Mouse (Mus musculus) cerebellum, adult 18-20 months (tissue): ENCODE results near the gene Myo1b.
A peak's percentile ranks its signal among the peaks of the same experiment; 100 is the strongest.

Source experiments
- DNase-seq, 2 experiments: peaks; one replicate each; pipeline ENCODE4 v3.0.0; 2021

Gene Myo1b

GRCm38 (mm10) chr1:51780357-51780756 is 135.5 kb downstream of the Myo1b start:
- no peak for DNase-seq

DNA sequence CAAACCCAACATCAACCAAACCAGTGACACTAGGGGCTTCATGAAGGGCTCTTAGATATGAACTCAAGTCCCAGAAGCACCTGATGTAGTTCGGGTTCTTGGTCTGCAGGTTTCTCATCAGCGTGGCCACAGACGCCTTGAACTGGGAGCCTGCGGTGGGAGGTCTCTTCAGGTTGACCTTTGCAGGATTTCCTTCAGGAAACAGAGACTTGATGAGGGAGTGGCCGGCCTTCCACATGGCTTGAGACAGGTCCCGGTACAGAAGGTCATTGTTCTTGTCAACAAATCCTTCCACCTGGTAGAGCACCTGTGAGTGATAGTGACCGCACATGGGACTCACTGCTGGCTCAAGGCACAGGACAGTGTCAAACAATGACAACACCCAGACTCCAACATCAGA is 137.6 kb downstream of the Myo1b start:
- no peak for DNase-seq

DNA sequence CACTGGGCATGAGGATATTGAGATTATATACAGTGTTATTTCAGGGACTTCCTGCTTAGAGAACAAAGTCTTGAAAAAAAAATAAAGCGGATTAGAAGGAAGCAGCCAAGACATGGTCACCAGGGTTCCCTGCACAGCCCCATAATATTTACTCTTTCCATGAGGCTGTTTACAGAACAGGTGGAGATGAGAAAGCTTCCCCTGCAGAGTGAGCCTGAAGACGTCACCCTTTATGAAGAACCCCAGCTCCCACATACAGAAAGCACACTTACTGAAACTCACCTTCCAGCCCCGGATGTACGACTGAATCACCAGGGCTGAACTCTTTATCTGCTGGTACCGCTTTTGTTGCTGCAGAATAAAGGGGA is 145.4 kb downstream of the Myo1b start:
- DNase-seq, result no peak

DNA sequence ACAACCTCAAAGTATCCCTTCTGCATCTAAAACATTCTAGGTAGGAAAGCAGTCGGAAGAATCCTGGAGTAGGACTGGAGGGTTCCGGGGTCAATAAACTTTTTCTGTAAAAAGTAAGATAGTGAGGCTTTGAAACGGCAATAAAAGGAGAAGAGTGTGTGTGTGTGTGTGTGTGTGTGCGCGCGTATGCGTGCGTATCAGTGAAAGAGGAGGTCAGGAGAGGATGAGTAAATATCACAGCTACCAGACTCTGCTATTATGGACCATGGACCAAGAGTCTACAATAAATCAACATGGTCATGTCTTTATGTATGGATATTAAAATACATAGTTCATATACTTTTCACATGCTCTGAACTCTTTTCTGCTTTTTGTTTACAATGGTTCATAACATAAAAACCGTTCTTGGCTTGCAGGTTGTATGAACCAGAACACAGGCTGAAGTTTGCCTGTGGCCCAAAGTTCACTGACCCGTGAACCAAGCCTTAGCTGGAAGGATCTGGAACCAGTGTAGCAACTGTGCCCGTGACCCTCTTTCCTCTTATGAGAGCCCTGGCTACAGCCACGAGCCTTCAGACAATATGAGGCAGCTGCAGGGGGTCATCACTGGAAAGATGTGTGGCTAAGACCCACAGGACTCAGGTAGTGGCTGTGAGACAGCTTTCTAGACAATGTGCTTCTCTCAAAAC is 145.9 kb downstream of the Myo1b start:
- no peak for DNase-seq

- DNase-seq, result no peak
Measured at GRCm38 (mm10) chr1:51766271-51766670, 149.6 kb downstream of the Myo1b start.

DNA sequence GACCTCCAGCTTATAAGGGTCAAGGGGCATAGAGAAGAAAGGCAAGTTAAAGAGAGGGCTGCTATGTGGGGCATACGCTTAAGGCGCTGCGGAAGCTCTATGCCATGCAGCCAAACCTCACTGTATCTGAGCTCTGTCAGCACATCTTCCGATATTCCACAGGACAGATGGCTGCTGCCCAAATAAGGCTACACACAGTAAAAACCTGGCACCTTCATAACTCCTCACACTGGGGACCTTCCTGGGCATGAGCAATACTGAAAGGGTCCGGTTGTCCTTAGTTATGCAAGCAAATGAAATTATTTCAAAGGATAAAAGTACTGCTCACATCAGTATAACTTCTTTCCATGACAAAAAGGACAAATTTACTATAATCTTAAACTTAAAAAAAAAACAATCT is 150.7 kb downstream of the Myo1b start:
- DNase-seq, result peak; percentile 11 to 35

- DNase-seq, result no peak
Measured at GRCm38 (mm10) chr1:51759657-51760056, 156.2 kb downstream of the Myo1b start.

DNA sequence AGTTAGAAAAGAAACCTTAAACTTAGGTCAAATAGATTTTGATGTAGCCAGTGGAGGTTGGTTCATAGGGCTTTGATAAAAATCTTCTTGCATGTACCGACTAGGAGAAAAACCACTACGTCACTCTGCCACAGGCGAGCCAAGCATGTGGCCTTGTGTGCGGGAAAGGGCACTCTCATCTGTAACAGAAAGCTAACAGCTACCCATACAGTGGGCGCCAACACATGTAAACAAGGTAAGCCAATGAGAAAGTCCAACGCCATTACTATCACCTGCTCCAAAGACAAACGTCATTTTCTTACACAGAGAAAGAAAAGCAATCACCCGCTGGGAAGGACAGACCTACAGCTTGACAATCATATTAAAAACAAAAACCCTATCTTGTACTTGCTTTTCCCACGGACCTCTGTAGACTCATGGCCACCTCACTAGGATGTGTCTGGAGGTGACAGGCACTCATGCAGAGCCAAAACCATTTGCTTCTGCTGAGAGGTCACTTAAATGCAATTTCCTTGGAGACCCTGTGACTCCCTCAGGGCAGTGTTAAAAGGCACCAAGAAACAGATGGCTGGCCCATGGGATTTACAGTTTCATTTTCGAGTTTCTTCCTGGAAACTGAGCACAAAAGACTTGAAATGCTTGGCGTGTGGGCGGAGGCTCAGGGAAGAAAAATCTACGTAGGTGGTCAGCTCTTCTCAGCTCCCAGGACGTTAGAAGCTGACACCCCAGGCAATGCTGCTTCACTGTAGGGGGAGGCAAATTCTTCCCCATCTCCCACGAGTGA is 157.4 kb downstream of the Myo1b start:
- DNase-seq, result no peak

DNA sequence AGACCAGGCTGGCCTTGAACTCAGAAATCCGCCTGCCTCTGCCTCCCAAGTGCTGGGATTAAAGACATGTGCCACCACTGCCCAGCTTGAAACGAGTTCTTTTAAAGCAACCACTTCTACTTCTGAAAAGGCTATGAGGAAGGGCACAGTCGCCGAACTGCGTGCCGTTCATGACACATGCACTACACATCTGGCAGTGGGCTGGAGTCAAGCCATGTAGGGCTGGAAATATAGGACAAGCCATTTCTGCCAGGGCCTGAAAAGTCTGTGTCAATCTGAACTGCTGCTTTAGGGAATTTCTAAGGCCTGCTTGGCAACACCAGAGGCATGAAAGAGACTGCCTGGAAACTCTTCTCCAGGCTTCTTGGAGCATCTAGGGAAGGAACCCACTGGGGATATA is 162.2 kb downstream of the Myo1b start:
- DNase-seq, result no peak

DNA sequence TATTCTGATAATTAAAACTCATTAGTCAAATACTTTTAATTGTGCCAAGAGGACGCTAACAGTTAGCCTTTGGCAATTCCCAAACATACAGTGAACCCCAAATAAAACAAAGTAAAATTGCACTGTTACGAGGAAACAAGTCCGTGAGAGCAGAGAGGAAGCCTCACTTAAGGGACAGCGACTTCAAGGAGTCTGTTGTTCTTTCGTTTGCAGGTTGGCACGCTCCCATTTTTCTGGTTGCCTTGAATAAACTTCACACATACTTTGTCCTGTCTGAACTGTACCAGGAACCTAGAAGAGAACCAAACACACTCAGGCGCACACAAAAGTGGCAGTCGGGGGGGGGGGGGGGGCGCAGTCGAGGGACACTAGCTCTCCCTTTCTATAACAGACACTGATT is 164.9 kb downstream of the Myo1b start:
- DNase-seq, result no peak

DNA sequence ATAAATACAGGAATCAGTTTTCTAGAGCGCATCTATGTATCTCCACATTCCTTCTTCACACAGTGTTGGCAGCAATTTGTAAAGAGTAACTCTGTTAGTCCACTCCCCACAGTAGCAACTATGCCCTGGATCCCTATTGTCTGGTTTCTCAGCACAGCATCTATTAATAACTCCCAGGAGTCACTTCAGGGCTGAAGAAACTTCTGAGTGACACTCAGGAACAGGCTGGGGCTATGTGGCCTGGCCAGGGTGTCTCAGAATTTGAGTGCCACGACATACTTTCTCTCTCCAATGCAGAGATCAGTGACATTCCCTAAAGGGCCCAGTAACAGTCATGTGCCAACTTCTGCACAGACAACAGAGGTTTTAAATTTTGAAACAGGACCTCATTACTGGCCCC is 167.6 kb downstream of the Myo1b start:
- DNase-seq, result no peak

DNA sequence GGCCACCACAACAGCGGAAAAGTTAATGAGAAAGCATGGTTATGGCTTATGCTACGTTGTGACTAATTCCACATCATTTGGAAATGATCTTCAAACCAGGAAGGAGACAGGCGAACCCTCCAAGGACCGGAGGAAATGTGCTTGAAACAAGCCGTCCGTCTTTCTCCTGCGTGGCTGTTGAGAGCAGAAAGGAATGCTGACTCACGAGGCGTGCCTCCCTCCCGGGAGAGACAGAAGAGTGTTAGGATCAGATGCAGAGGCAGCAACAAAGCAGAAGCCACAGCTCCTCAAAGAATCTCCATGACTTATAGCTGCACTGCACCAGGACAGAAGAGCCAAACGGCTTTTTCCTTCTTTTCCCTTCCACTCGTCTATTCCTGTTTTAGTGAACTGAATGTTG is 168.4 kb downstream of the Myo1b start:
- no peak for DNase-seq

DNA sequence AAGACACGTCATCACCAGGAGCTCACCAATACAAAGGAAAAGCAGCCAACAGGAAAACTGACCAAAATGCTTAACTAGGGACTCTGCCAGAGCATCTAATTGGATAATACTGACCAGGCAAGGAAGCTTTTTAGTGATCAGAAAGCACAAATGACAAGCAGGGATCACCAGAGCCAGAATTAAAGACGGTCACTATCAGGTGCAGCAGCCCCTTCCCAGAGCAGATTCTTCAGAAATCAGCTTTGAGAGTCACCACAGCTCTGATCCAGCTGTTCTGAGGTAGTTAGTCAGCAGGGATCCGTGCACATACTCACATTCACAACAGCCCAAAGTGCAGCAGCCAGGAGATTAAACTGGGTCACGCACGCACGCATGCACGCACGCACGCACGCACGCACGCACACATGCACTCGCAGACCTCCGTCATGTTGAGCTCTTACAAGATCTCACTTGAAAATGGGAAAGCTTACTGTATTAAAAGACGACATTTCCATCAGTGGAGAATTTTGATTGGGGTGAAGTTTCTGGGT is 169.1 kb downstream of the Myo1b start:
- no peak for DNase-seq

DNA sequence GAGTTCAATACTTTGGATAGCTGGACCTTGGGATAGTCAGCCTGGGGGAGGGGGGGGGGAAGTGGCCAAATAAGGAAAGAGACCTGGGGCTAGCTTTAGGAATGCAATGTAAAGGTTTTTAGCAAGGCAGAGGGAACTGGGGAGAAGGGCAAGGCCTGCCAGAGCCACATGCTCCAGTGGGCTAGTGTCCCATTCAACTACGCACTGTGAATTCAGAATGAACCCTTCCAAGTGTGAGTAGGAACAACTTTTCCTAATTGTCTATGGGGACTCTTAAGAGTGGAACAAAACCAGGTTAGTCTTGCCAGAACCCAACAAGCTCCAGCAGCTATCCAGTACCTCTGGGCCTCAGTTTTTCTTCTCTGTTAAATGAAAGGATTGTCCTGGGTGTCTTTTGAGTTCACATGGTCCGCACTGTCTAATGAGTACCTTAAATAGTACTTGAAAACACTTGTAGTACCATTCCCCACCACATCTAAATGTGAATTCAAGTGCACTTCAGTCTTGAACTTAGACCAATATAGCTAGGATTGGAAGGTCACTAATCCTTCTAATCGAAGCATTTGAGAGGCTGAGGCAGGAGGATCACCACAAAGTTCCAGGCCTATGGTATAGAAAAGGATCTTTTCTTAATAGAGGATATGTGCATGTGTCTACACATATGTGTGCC is 172.0 kb downstream of the Myo1b start:
- DNase-seq, result no peak

GRCm38 (mm10) chr1:51742586-51742985 is 173.3 kb downstream of the Myo1b start:
- DNase-seq, result no peak

GRCm38 (mm10) chr1:51740626-51741231 is 175.1 kb downstream of the Myo1b start:
- DNase-seq, result no peak

DNA sequence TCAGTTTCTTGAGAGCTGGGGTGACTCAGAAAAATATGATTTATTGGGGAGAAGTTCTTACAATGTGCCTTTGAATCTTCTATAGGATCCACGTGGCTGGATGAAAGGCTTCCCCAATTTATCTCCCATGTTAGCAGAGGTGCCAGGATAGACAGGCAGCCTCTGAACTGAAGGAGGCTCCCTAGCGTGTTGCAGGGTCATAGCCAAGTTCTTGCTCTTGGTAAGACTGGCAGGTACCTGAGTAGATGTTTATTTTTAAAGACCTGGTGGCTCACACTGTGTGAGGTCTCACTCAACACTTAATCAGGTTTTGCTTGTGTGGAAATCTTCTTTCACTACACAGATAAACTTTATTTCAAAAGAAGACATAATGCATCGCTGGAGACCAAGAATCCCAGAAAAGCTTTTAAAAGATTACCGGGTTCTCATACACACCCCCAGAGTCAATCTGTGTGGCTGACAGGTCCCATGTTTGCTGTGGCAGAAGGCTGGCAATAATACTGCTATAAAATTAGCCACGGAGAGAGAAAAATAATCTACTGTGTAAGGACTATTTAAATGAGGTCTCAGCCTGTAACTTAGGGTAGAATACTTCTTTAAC is 176.5 kb downstream of the Myo1b start:
- no peak for DNase-seq

DNA sequence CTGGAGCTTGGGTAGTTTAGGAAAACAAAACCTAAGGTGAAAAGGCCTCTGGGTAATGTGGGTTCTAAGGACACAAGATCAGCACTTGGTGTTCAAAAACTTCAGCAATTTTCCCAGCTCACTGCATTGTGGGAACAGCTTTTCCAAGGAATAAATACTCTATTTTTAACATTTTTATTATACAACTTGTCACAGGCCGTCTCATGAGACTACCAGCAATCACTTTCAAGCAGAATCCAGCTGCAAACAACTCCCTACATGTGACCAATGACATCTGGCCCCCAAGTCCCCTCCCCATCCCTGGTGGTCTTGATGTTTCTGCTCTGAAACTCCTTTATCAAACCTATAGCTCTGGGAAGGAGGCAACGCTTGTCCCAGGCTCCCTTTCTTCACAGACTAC is 179.0 kb downstream of the Myo1b start:
- DNase-seq, result no peak

DNA sequence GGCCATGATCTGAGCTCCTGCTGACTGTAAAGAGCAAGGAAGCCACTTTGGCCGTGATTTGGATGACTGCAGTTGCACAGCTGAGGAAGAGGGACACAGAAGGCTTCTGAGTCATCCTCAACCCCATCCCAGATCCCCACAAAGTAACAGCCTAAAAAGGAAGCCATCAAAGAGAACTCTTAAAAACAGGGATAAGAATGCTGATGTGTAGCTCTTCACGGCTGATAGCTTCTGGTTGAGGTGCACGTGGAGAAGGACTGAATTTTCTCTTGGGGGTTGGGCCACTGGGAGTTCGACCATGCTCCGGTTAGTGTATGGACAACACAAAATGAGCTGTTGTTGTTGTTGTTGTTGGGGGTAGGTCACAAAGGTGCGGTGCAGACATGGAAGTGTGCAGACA is 181.2 kb downstream of the Myo1b start:
- DNase-seq, result no peak

GRCm38 (mm10) chr1:51729407-51729806 is 186.5 kb downstream of the Myo1b start:
- DNase-seq, result no peak

GRCm38 (mm10) chr1:51728816-51729215 is 187.1 kb downstream of the Myo1b start:
- DNase-seq, result no peak

DNA sequence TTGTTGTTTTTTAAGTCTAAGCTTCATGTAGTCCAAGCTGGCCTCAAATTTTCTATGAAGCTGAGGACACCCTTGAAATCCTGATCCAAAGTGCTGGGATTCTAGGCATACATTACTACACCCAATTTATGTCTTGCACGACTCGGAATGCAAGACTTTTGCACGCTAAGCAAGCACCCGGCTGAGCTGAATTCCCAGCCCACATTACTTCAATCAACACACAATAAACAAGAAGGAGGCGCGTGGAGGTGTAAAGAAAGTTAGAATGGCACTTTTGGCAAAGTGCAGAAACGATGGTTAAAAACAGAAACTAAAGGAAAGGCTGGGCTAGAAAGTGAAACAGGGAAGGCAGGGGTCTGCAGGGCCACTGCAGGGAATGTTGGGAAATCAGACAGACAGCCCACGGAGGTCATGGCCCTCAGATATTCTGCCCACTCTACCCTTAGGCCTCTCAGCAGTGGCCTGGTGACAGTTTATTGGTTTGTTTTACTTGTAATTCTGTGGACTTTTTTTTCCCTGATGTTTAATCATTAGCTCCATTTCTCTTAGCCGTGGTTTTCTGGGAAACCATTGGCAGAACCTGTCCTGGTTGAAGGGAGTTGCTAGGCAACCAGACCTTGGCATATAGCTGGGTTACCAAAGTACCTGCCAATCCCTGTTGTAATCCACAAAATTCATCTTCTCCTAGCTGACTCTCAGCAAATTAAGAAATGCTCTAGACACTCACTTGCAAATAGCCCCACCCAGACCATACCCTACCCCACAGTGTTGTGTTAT is 195.8 kb downstream of the Myo1b start:
- peak in 1 of 2 experiments; percentile 10 for DNase-seq
